8 mouse cellular contexts compared by ENCODE assay signal in the genomic region with DNA sequence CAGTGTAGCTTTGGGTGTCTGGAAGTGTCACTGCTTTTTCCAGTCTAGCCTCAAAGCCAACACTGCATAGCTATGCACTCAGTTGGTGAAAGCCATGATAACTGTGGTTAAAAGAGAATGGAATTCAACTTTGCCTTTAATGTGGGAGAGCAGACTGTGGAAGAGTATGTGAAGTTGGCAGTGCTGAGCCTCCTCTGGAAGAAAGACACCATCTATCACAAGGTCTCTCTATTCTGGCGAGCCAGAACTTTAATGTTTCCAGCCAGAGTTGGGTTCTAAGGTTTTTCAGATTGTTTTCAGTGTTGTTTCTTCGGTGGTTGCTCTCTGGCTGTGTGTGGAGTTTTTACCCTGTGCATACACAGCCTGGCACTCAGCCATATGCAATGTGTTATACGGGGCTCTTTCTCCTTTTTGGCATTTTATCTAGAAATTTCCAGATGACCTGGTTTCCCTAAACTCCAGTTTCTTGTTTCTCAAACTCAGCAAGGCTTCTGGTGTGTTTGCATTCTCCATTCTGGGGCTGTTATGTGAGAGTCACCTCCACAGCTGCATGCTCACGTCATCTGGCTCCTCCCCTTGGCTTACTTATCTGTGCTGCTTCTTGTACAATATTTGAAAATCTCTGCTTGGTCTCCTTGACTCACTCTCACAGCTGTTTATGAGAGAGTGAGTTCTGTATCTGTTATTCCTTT. TPM values are rescaled to one million over a fixed set of nuclear protein-coding genes. Genes with fewer than 3 reads are reported as not detected.
A peak's percentile ranks its signal among the peaks of the same experiment; 100 is the strongest.
DNase-seq lines count a peak whose midpoint lies in the region; ATAC-seq and TF ChIP-seq lines count a peak whose summit lies in the region.

No protein-coding gene starts in this region.

- H3K36me3 ChIP-seq in embryonic facial prominence, embryonic 13.5 days, result no peaks in the 10 kb centered on the region
- peaks cover 9% of the 10 kb centered on the region for H3K36me3 ChIP-seq in embryonic facial prominence, embryonic 10.5 days (replicated peaks)
- H3K36me3 ChIP-seq in megakaryocyte, embryonic 14.5 days (replicated peaks; ENCODE audit: low read length), result peaks cover 8% of the 10 kb centered on the region
- H3K36me3 ChIP-seq in heart, embryonic 12.5 days, result no peaks in the 10 kb centered on the region
- no peaks in the 10 kb centered on the region for H3K36me3 ChIP-seq in thymus, adult 2 months (ENCODE audit: control insufficient read depth, insufficient read depth, low read length)

- no peak for ATAC-seq in embryonic facial prominence, embryonic 13.5 days (ENCODE audit: insufficient number of reproducible peaks, insufficient read depth, low FRiP score, low TSS enrichment, low read depth)
- ATAC-seq in megakaryocyte, adult 5-6 weeks (ENCODE audit: poor library complexity, severe bottlenecking), result no peak
- no peak for ATAC-seq in heart, embryonic 12.5 days (ENCODE audit: insufficient number of reproducible peaks, low FRiP score)

- no peaks in the 10 kb centered on the region for H3K27me3 ChIP-seq in embryonic facial prominence, embryonic 13.5 days
- no peaks in the 10 kb centered on the region for H3K27me3 ChIP-seq in embryonic facial prominence, embryonic 10.5 days (replicated peaks; ENCODE audit: low read depth, poor library complexity, severe bottlenecking)
- H3K27me3 ChIP-seq in megakaryocyte, embryonic 14.5 days (replicated peaks), result no peaks in the 10 kb centered on the region
- no peaks in the 10 kb centered on the region for H3K27me3 ChIP-seq in heart, embryonic 12.5 days (replicated peaks)
- no peaks in the 10 kb centered on the region for H3K27me3 ChIP-seq in thymus, adult 2 months (ENCODE audit: control insufficient read depth, insufficient read depth, low read length)

- no peaks in the 10 kb centered on the region for H3K9me3 ChIP-seq in embryonic facial prominence, embryonic 13.5 days
- H3K9me3 ChIP-seq in embryonic facial prominence, embryonic 10.5 days, result no peaks in the 10 kb centered on the region
- no peaks in the 10 kb centered on the region for H3K9me3 ChIP-seq in megakaryocyte, embryonic 14.5 days
- no peaks in the 10 kb centered on the region for H3K9me3 ChIP-seq in heart, embryonic 12.5 days (replicated peaks)

- TF ChIP-seq POLR2A in thymus, adult 2 months (IDR thresholded peaks at IDR 0.05; ENCODE audit: control insufficient read depth, extremely low read depth, insufficient read depth, low read length, poor library complexity), result no peak

- peak overlapping the region; percentile 23 for H3K27ac ChIP-seq in embryonic facial prominence, embryonic 13.5 days
- no peak overlapping the region for H3K27ac ChIP-seq in embryonic facial prominence, embryonic 10.5 days (replicated peaks)
- peak overlapping the region; percentile 50 for H3K27ac ChIP-seq in heart, embryonic 12.5 days (ENCODE audit: poor library complexity, severe bottlenecking)
- H3K27ac ChIP-seq in thymus, adult 2 months (ENCODE audit: control insufficient read depth, insufficient read depth, low read length), result peak overlapping the region; percentile 8; the same call in 1 of the 2 replicates

- DNase-seq in embryonic facial prominence, embryonic 10.5 days (ENCODE audit: low spot score), result no peak
- peak; percentile 60 for DNase-seq in thymus, adult 2 months
- no peak for DNase-seq in spleen, postnatal 14 days (ENCODE audit: low spot score in 2 of 2)
- no peak for DNase-seq in cerebellum, postnatal 4 days (ENCODE audit: low spot score in 2 of 2)

- WGBS in embryonic facial prominence, embryonic 13.5 days, result 39% methylated on average over 4 of the region's 4 CpGs
- 81% methylated on average over 4 of the region's 4 CpGs for WGBS in embryonic facial prominence, embryonic 10.5 days
- WGBS in heart, embryonic 12.5 days, result 48% methylated on average over 4 of the region's 4 CpGs
- 45% methylated on average over 4 of the region's 4 CpGs for WGBS in thymus, adult 2 months

- TF ChIP-seq CTCF in thymus, adult 2 months (IDR thresholded peaks at IDR 0.05; ENCODE audit: borderline replicate concordance, control insufficient read depth, extremely low read depth, insufficient read depth, low read length, poor library complexity), result no peak

- H3K4me2 ChIP-seq in embryonic facial prominence, embryonic 13.5 days, result no peak overlapping the region
- H3K4me2 ChIP-seq in heart, embryonic 12.5 days, result no peak overlapping the region

- H3K4me3 ChIP-seq in embryonic facial prominence, embryonic 13.5 days, result no peak overlapping the region
- H3K4me3 ChIP-seq in embryonic facial prominence, embryonic 10.5 days, result no peak overlapping the region
- peak overlapping the region; percentile 4 for H3K4me3 ChIP-seq in megakaryocyte, embryonic 14.5 days (replicated peaks)
- no peak overlapping the region for H3K4me3 ChIP-seq in heart, embryonic 12.5 days
- H3K4me3 ChIP-seq in thymus, adult 2 months (ENCODE audit: control insufficient read depth, insufficient read depth, low read length), result no peak overlapping the region

- peaks cover 7% of the 10 kb centered on the region for H3K4me1 ChIP-seq in embryonic facial prominence, embryonic 13.5 days
- no peaks in the 10 kb centered on the region for H3K4me1 ChIP-seq in embryonic facial prominence, embryonic 10.5 days
- H3K4me1 ChIP-seq in megakaryocyte, embryonic 14.5 days, result peaks cover 59% of the 10 kb centered on the region
- peaks cover 22% of the 10 kb centered on the region for H3K4me1 ChIP-seq in heart, embryonic 12.5 days (replicated peaks)
- H3K4me1 ChIP-seq in thymus, adult 2 months (replicated peaks; ENCODE audit: control insufficient read depth, insufficient read depth, low read length), result peaks cover 17% of the 10 kb centered on the region

- H3K9ac ChIP-seq in embryonic facial prominence, embryonic 13.5 days, result no peak overlapping the region
- H3K9ac ChIP-seq in heart, embryonic 12.5 days, result no peak overlapping the region

RNA-seq across cellular contexts. Expression of a gene that starts 47.3 kb away (rescaled TPM):
- polyA plus RNA-seq in embryonic facial prominence, embryonic 13.5 days (2015; fragmentation: Nextera tagmentation; extraction: Ambion mirVana), result 60.5 and 64.2 TPM in 2 replicates
- polyA plus RNA-seq in embryonic facial prominence, embryonic 10.5 days (2016; fragmentation: Nextera tagmentation; extraction: Ambion mirVana), result 87.4 and 88.6 TPM in 2 replicates
- 1.5 and 2.3 TPM in 2 replicates for polyA plus RNA-seq in megakaryocyte, embryonic 14.5 days (2012; ENCODE audit: insufficient read depth, low replicate concordance)
- 34.7 and 36.7 TPM in 2 replicates for total RNA-seq in megakaryocyte, adult 5-6 weeks (2015)
- 24.2 and 30.4 TPM in 2 replicates for total RNA-seq in megakaryocyte, adult 5-6 weeks (2017)
- polyA plus RNA-seq in heart, embryonic 12.5 days (2016; fragmentation: Nextera tagmentation; extraction: Ambion mirVana), result 40.3 and 43.3 TPM in 2 replicates
- 13.7 and 20.2 TPM in 2 replicates for polyA plus RNA-seq in thymus, adult 2 months (2012; rRNA removed)

RNA-seq across cellular contexts. Expression of a gene that starts 47.4 kb away (rescaled TPM):
- 66.0 and 66.2 TPM in 2 replicates for polyA plus RNA-seq in embryonic facial prominence, embryonic 13.5 days (2015; fragmentation: Nextera tagmentation; extraction: Ambion mirVana)
- 80.2 and 82.2 TPM in 2 replicates for polyA plus RNA-seq in embryonic facial prominence, embryonic 10.5 days (2016; fragmentation: Nextera tagmentation; extraction: Ambion mirVana)
- polyA plus RNA-seq in megakaryocyte, embryonic 14.5 days (2012; ENCODE audit: insufficient read depth, low replicate concordance), result 3.4 and 5.8 TPM in 2 replicates
- total RNA-seq in megakaryocyte, adult 5-6 weeks (2015), result 18.1 and 18.2 TPM in 2 replicates
- total RNA-seq in megakaryocyte, adult 5-6 weeks (2017), result 33.7 and 37.1 TPM in 2 replicates
- polyA plus RNA-seq in heart, embryonic 12.5 days (2016; fragmentation: Nextera tagmentation; extraction: Ambion mirVana), result 48.8 and 51.8 TPM in 2 replicates
- polyA plus RNA-seq in thymus, adult 2 months (2012; rRNA removed), result 62.2 and 71.0 TPM in 2 replicates
